Mouse (Mus musculus) gastrocnemius, postnatal 25 days (tissue): ENCODE results near the gene Stk35. TPM values are rescaled to one million over a fixed set of nuclear protein-coding genes. Genes with fewer than 3 reads are reported as not detected.

Experiments used
- DNase-seq: peaks from one replicate; pipeline ENCODE4 v3.0.0; 2022
- long read RNA-seq, 2 experiments: library from polyadenylated mRNA; stranded (forward); transcript quantifications; one replicate each; pipeline ENCODE4 v2.0.0; 2021
- total RNA-seq, 2 experiments: library from RNA; stranded (reverse); gene quantifications; 1 replicate in 1 of 2; 2 replicates in 1 of 2; pipeline ENCODE4 v1.2.3; 2021

The Stk35 gene
- 1 to 10 TPM; 5.3 to 7.6 TPM for total RNA-seq
- long read RNA-seq, experiment 1 = 0 reads
- long read RNA-seq, experiment 2, partial matches to known transcripts = 1 of 2 reads
- long read RNA-seq, experiment 2, other reads (novel, unspliced or antisense) = 1 of 2 reads

GRCm38 (mm10) chr2:129800271-129800903 lies at the start of gene Stk35:
Gene Stk35, plus strand, starts transcription at chr2:129800517.
- DNase-seq = peak; percentile 92

- no peak for DNase-seq
Observed at GRCm38 (mm10) chr2:129782046-129782445, 18.3 kb upstream of the Stk35 start.

- DNase-seq = no peak
Observed at GRCm38 (mm10) chr2:129796501-129796900, 3.8 kb upstream of the Stk35 start.

GRCm38 (mm10) chr2:129797709-129798108 lies 2.6 kb upstream of the Stk35 start:
- no peak for DNase-seq

- no peak for DNase-seq
Observed at GRCm38 (mm10) chr2:129798410-129798809, 1.9 kb upstream of the Stk35 start.

- DNase-seq = no peak
Observed at GRCm38 (mm10) chr2:129800904-129801230, 550 bp downstream of the Stk35 start.

- DNase-seq = peak; percentile 91
Observed at GRCm38 (mm10) chr2:129801231-129802029, 1.1 kb downstream of the Stk35 start.

- no peak for DNase-seq
Observed at GRCm38 (mm10) chr2:129805486-129805885, 5.2 kb downstream of the Stk35 start.

- DNase-seq = no peak
Observed at GRCm38 (mm10) chr2:129806486-129806885, 6.2 kb downstream of the Stk35 start.

- DNase-seq = no peak
Observed at GRCm38 (mm10) chr2:129810563-129810962, 10.2 kb downstream of the Stk35 start.

- DNase-seq = no peak
Observed at GRCm38 (mm10) chr2:129814033-129814432, 13.7 kb downstream of the Stk35 start.

- no peak for DNase-seq
Observed at GRCm38 (mm10) chr2:129815076-129815475, 14.8 kb downstream of the Stk35 start.

- DNase-seq = no peak
Observed at GRCm38 (mm10) chr2:129817603-129818257, 17.4 kb downstream of the Stk35 start.

- no peak for DNase-seq
Observed at GRCm38 (mm10) chr2:129818868-129819267, 18.6 kb downstream of the Stk35 start.

- no peak for DNase-seq
Observed at GRCm38 (mm10) chr2:129819531-129819930, 19.2 kb downstream of the Stk35 start.

- DNase-seq = no peak
Observed at GRCm38 (mm10) chr2:129819951-129820350, 19.6 kb downstream of the Stk35 start.

- DNase-seq = no peak
Observed at GRCm38 (mm10) chr2:129821021-129821420, 20.7 kb downstream of the Stk35 start.

- no peak for DNase-seq
Observed at GRCm38 (mm10) chr2:129821568-129821967, 21.3 kb downstream of the Stk35 start.

GRCm38 (mm10) chr2:129823310-129823709 lies 23.0 kb downstream of the Stk35 start:
- DNase-seq = no peak

GRCm38 (mm10) chr2:129824254-129824653 lies 23.9 kb downstream of the Stk35 start:
- DNase-seq = no peak

GRCm38 (mm10) chr2:129826141-129826540 lies 25.8 kb downstream of the Stk35 start:
- no peak for DNase-seq

GRCm38 (mm10) chr2:129832993-129833392 lies 32.7 kb downstream of the Stk35 start:
- no peak for DNase-seq

GRCm38 (mm10) chr2:129834221-129834620 lies 33.9 kb downstream of the Stk35 start:
- no peak for DNase-seq
